Mouse (Mus musculus) left cerebral cortex, adult 11 months (tissue): ENCODE results near the gene Cd200r4.

Experiments used
- DNase-seq: peaks from one replicate; pipeline ENCODE4 v3.0.0; 2022; ENCODE audit warnings: low spot score

Cd200r4 gene

GRCm38 (mm10) chr16:44876625-44877024 lies 65.1 kb downstream of the Cd200r4 start:
- DNase-seq, result no peak

GRCm38 (mm10) chr16:44877595-44877994 lies 66.1 kb downstream of the Cd200r4 start:
- no peak for DNase-seq
